Mouse (Mus musculus): Measurements from ENCODE around the gene Tmem41a.
"Not testable (repeated sequence)": the region's sequence is repeated elsewhere in the genome, so short reads cannot be mapped to it uniquely, and the experiment has no call there.

DNA sequence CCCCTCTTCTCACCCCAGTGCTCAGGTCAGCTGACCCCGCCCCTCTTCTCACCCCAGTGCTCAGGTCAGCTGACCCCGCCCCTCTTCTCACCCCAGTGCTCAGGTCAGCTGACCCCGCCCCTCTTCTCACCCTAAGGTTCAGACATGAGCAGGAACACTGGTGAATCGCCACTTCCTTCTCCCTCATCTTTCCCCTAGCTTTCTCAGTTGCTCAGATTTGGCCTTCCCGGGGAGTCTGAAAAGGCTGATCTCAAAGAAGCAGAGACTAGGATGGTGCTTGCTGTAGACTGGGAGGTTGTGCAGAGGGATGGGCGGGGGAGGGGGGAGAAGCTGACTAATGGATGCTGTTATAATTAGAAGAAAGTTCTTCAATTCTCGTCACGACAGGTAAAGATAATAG lies 38.4 kb downstream of the Tmem41a start:
- TF ChIP-seq POLR2A (IDR thresholded peaks at IDR 0.05; ENCODE audit: low read depth, low read length); CTCF (IDR thresholded peaks at IDR 0.05; ENCODE audit: borderline replicate concordance, insufficient read depth, low read length): not testable (repeated sequence)
